Mouse (Mus musculus): ENCODE results near the gene Steap4. TPM values are rescaled to one million over a fixed set of nuclear protein-coding genes. Genes with fewer than 3 reads are reported as not detected.

Steap4 gene
- 0.71 TPM for polyA plus RNA-seq (2015; fragmentation: Illumina TruSeq; extraction: RNeasy Lipid Tissue Mini Kit (QIAGEN cat#74804); ENCODE audit: low read depth, low replicate concordance)

DNA sequence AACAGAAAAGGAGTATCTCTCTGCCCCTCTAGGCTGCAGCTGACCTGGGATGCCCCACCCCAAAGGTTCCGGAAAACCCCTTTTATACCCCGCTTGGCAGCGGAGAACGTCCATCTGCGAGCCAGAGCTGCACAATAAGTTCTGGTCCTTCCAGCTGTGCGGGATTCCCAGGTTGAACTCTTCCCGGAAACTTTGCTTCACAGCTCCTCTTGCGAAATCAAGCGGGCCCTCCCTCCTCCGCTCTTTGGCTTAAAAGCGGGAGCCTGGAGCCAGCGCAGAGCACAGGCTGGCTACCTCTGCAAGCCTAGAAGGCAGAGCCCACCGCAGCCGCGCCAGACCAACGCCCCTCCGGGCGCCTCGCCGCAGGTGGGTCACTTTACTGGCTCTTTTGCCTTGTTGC lies at the start of gene Steap4:
TSS of gene Steap4 (plus strand) at position 282 of the 400 bp plus-strand sequence.

Other genes starting within 250 kb of the Steap4 start
- gene Sri, start 85.6 kb downstream of the Steap4 start, polyA plus RNA-seq (2015; fragmentation: Illumina TruSeq; extraction: RNeasy Lipid Tissue Mini Kit (QIAGEN cat#74804); ENCODE audit: low read depth, low replicate concordance), result 105 TPM